Mouse (Mus musculus): ENCODE results near the gene Trib3.
A peak's percentile ranks its signal among the peaks of the same experiment; 100 is the strongest.
"Not testable (repeated sequence)": the region's sequence is repeated elsewhere in the genome, so short reads cannot be mapped to it uniquely, and the experiment has no call there.

Trib3 gene

GRCm38 (mm10) chr2:152307186-152307585, 36.6 kb downstream of the Trib3 start:
- no peak for DNase-seq

DNA sequence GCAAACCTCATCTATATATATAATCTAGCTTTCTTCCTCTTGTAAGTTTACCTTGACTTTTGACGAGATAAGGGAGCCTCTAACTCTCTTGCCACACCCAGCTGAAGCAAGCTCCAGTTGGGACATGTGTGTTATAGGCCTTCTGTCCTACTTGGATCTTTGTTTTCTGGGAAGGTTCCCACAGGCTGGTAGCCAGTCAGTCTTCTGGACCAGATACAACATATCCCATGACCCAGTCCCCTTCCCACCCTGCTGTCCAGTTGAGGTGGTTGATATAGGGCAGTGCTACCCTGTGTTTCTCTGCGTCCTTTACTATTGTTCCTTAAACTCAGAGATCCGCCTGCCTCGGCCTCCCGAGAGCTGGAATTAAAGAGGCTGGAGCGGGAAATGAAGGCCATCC, 38.4 kb downstream of the Trib3 start:
- no peak for DNase-seq

DNA sequence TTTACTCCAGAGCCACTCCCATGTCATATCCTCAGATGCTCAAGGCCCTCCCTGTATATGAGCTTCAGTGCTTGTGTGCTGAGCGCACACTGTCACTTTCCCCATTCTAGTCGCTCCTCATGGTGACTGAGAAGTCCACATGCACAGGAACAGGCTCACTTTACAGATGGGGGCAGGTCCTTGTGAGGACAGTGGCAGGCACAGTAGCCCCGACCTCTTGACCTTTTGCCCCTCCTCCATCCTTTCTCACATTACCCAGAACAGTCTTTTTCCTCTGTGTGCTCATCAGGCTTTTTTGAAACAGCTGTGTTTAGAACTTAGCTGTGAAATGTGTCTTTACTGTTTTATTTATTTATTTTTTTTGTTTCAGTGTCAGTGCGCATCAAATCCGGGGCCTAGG, 40.1 kb downstream of the Trib3 start:
- no peak for DNase-seq

DNA sequence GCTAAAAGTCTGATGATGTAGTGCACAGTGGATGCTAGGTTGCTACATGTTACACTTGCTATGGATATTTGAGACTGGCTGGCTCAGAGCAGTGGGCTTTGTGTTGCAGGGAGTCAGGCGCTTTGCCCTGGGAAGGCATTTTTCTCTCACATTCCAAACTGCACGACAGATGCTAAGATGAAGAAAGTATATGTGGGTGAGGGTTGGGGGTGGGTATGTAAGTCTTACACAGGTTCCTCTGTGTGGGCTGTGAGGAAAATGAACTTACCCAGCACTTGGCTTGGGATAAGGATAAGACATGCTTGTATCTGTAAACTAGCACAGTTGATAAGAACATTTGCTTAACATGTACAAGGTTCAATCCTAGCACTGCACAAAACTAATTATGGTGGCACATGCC, 41.0 kb downstream of the Trib3 start:
- DNase-seq: no peak

DNA sequence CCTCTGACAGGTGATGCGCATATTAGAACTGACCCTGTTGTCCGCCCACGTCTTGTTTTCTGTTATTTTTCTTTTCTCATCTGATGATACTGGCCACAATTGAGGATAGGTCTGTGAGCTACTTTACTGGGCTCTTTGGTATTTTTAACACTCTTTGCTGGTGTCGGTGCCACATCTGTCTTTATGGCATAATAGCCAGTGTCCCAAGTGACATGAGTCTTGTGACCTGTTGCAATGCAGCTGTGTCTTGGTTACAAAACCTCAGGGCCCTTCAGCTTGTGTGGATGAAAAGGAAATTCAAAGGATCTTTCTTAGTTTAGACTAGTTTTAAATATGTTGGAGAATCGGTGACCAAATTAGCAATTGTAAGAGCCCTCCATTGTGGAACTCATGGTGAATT, 49.3 kb downstream of the Trib3 start:
- DNase-seq: no peak

DNA sequence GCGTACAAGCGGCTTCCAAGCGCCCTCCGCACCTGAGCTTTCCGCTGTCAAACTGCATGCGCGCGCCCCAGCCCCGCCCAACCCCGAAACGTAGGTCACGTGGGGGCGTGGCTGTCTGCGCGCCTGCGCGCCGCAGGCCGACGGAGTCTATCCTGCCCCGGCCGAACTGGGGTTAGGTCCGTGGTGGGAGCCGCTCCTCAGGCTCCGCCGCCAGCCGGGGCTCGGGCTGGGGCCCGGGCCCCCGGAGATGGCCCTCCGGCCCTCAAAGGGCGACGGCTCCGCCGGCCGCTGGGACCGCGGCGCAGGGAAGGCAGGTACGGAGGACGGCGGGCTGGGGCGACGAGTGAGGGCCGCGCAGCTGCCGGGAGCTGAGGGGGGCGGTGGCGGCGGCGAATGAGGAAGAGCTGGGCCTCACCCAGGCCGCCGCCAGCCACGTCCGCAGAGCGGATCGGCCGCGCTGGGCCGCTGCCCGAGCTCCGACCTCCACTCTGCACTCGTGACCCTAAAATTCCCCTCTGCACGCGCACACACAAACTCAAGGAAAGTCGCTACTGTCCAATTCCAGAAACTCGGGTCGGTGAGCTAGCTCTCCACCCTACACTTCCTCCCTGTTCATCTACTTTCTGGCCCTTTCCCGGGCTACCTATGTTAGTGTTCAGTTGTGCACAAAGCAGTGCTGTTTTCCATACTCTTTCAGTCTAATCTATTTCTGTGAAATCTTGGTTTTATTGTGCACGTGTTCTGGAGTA, 49.9 kb downstream of the Trib3 start, which contains the start of gene Tbc1d20:
TSS of gene Tbc1d20 (plus strand) at position 102 of the 749 bp plus-strand sequence.
- peak; percentile 90 to 94 for DNase-seq

DNA sequence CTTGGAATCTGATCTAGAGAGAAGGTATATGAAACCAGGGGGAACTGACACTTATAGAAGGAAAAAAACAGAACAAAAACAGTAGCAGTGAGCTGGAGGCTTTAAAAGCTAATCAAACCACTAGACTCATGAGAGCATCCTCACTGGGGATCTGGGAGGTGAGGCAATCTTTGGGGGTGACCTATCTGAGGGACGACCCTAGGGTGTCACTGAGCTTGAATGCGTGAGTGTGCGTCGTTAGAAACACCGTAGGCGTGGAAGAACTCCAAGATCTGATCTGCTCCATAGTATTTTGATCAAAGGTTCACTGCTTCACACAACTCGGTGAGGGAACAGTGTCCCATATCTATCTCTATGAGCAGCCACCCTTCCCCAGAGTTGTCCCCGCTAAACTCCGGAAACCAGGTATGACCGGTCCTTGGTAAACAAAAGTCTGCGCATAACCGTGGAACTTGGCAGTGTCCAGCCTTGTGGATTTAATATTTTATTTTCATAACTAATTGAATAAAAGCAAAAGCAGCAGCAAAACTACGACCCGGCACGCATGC, 50.6 kb downstream of the Trib3 start:
- DNase-seq: no peak

- no peak for DNase-seq
Observed at GRCm38 (mm10) chr2:152292475-152292874, 51.4 kb downstream of the Trib3 start.

DNA sequence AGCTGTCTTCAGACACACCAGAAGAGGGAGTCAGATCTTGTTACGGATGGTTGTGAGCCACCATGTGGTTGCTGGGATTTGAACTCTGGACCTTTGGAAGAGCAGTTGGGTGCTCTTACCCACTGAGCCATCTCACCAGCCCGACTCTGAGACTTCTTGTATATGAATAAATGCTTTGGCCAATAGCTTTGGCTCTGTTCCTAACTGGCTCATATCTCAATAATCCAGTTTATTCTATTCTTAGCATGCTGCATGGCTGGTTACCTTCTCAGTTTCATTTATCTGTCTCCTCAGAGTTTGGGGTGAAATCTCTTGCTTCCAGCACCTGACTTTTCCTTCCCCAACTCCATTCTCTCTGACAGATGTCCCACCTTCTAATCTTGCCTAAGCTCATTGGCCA, 54.2 kb downstream of the Trib3 start:
- DNase-seq: not testable (repeated sequence)

DNA sequence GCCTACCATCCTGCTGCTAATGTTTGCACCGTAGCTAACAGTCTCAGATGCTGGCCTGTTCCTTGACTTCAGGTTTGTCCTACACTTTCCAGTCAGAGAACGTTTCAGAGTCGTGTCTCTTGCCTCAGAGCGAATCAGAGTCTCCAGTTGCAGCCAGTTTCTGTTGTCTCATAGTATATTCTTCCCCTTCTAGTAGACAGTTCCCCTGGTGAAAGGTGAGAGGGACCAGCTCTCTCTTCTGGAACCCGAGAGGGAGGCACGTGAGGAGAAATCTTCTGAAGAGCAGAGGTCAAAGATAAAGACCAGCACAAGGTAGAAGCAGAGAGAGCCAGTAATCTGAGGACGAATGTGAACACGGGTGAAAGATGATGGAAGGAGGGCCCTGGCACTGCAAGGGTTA, 55.8 kb downstream of the Trib3 start:
- DNase-seq: no peak

DNA sequence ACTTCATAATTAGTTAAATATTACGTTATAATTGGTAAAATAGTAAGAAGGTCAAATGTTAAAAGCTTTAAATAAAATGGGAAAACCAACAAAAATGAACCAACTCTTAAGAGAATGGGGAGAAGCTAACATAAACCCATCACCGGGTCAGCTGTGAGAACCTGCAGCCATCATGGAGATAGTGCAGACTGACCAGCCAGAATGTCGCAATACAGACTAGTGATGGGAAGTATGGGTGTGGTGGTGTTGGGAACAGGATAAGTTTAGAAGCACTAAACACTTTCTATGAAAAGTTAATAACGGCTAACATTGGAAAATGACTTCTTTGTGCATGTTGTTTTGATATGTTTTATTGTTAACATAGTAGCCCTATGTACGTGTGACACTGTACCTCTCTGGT, 56.3 kb downstream of the Trib3 start:
- no peak for DNase-seq
